Mouse (Mus musculus) heart, adult 8-10 months (tissue): Measurements from ENCODE around the gene Lingo3. TPM values are rescaled to one million over a fixed set of nuclear protein-coding genes. Genes with fewer than 3 reads are reported as not detected.

Experiments
- DNase-seq: peaks from one replicate; pipeline ENCODE4 v3.0.0; 2022; ENCODE audit warnings: low spot score
- total RNA-seq, 4 experiments: library from RNA; stranded (reverse); gene quantifications; 2 replicates each; pipeline ENCODE4 v1.2.4; 2022

The Lingo3 gene
- total RNA-seq, result 10 to 100 TPM in 3 of 4 experiments, 1 to 10 TPM in 1; 7.8 to 14.0 (median 12.6) TPM

GRCm38 (mm10) chr10:80843931-80844547 lies at the start of gene Lingo3:
Gene Lingo3, minus strand, starts transcription at chr10:80844039.
- DNase-seq, result no peak

GRCm38 (mm10) chr10:80887181-80887580 lies 43.3 kb upstream of the Lingo3 start:
- peak; percentile 76 for DNase-seq

- DNase-seq, result peak; percentile 65
Measured at GRCm38 (mm10) chr10:80881301-80881700, 37.5 kb upstream of the Lingo3 start.

GRCm38 (mm10) chr10:80880901-80881300 lies 37.1 kb upstream of the Lingo3 start:
- no peak for DNase-seq

GRCm38 (mm10) chr10:80880131-80880641 lies 36.3 kb upstream of the Lingo3 start:
- peak; percentile 47 for DNase-seq

GRCm38 (mm10) chr10:80876594-80876993 lies 32.8 kb upstream of the Lingo3 start:
- no peak for DNase-seq

GRCm38 (mm10) chr10:80876028-80876427 lies 32.2 kb upstream of the Lingo3 start:
- DNase-seq, result peak; percentile 50

- no peak for DNase-seq
Measured at GRCm38 (mm10) chr10:80874035-80874434, 30.2 kb upstream of the Lingo3 start.

DNA sequence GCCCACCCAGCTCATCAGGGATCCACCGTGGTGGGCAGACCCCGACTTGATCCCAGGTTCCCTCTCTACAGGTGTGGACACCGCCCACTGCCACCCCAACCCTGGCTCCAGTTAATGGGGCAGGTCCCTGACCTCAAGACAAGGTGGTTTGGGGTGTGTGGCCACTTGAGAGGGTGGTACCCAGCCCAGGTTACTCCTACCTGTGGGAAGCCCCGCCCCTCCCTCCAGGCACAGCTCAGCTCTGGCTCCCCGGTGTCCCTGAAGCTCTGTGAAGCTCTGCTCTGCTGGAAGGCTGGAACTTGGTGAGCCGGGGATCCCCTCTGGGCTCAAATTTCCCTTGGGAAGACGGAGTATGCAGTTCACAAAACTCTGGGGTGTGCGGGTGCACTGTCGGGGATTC lies 27.7 kb upstream of the Lingo3 start, which contains the start of gene Tmprss9:
Gene Tmprss9 (plus strand): TSS at position 268 of the 400 bp plus-strand sequence.
- DNase-seq, result no peak

DNA sequence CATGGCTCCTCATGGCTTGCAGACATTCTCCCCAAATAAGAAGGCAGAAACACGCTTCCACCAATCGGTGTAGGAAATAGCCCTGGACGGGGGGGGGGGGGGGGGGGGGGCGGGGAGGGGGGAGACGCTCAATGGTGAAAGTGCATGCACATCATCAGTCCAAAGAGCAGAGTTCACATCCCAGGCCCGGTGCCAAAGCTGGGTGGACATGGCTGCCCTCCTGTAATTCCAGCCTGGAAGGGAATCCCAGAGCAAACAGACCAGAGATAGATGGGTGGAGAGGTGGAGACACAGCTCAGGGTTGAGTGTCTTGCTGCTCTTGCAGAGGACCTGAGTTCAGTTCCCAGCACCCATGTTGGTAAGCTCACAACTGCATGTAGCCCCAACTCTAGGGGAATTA lies 27.2 kb upstream of the Lingo3 start:
- no peak for DNase-seq

DNA sequence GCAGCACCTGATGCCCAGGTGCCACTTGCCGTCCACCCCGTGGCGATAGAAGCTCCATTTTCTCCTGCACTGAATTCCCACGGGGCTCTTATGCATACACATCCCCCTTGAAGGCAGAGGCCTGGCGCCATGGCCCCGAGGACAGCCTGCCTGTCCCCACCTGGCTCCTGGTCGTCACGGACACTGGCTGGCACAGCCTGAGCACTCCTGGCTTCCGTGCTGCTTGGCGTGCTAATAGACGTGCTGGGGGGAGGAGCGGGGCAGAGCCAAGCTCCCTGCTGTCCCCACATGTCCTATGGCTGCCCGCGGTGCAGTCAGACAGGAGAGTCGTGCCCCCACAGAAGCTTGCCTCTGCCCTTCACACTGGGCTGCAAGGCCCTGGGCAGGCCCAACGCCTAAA lies 20.6 kb upstream of the Lingo3 start:
- no peak for DNase-seq

- no peak for DNase-seq
Measured at GRCm38 (mm10) chr10:80862305-80862704, 18.5 kb upstream of the Lingo3 start.

- no peak for DNase-seq
Measured at GRCm38 (mm10) chr10:80858350-80858935, 14.6 kb upstream of the Lingo3 start.

DNA sequence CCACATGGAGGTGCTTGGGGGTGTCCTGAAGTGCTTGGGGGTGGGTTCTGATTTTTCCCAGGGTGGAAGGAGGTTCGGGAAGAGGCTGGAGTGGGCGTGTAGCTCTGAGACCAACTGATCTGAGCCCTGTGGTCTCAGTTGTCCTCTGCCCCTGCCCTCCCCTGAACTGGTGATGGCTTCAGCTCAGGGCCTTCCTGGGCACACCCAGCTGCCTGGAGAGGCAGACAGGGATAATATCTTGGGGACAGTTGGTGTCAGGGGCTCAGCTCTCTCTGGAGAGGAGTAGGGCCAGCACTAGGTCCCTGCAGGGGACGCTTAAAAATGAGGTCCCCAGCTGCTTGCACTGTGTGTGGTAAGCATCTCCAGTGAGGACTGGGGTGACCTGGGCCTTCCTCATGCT lies 14.0 kb upstream of the Lingo3 start:
- DNase-seq, result no peak

DNA sequence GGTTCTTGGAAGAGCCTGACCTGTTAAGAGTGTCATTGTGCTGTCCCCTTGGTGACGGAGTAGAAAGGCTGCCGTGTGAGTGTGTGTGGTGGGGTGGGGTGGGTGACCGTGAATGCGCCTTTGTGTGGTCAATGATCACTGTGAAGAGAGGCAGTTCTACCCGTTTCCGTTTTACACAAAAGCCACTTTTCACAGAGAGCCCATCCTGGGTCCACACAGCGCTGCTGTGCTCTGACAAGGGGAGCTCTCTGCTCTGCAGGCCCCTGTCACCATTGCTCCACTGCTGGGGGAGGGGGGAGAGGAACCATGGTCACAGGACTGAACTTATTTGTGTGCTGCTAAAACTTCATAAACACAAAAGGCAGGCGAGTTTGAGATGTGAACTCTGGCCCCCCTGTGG lies 13.5 kb upstream of the Lingo3 start:
- no peak for DNase-seq

DNA sequence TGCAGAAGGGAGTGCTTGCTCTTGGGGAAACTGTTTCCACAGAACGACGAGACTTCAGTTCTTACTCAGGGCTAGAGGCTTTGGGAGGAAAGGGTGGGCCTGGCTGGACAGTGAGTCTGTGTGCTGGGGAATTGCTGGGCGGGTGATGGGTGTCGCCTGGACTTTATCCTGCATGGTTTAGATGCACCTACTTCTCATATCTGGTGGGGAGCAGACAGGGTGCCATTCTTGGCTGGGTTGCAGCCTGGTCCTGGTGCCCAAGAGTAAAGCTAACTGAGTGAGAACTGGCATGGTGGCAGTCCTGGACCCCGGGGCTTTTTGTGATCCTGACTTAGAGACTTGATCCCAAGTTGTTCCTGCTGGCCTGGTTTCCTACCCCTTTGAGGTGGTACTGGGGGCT lies 13.1 kb upstream of the Lingo3 start:
- DNase-seq, result no peak

DNA sequence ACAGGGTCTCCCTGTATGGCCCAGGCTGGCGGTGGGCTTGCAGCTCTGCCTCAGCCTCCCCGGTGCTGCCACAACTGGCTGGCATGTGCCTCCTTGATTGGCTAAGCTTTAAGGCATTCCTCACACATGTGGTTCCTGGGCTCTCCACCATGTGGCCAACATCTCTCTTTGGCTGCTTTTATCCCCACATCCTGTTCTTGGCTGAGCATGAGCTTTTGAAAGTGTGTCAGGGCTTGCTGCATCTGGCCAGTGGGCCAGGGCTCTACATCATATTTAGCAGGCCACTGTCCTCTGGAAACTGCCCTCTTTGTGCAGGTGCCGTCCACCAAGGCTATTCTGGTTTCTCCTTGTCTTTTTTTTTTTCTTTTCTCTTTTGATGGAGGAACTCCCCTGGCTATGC lies 12.4 kb upstream of the Lingo3 start:
- DNase-seq, result peak; percentile 28

DNA sequence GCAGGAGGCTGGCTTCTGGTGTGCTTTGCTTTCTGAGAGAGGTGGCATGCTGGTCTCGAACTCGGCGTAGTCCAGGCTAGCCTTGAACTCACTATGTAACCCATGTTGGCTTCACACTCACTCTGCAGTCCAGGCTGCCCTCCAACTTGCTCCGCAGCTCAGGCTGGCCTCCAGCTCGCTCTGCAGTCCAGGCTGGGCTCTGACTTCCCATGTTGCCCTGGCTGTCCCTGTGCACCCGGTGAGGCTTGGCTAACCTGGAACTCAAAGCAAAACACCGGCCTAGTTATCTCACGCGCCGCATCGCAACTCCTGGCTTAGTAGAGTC lies 11.9 kb upstream of the Lingo3 start:
- no peak for DNase-seq

GRCm38 (mm10) chr10:80854913-80855748 lies 11.3 kb upstream of the Lingo3 start, which contains the start of the genes Lsm7 and Sppl2b:
Gene Lsm7, minus strand, starts transcription at chr10:80855209.
Gene Sppl2b, plus strand, starts transcription at chr10:80855275.
- DNase-seq, result peak; percentile 96

- DNase-seq, result no peak
Measured at GRCm38 (mm10) chr10:80848571-80848970, 4.7 kb upstream of the Lingo3 start.

- DNase-seq, result no peak
Measured at GRCm38 (mm10) chr10:80845732-80846131, 1.9 kb upstream of the Lingo3 start.

DNA sequence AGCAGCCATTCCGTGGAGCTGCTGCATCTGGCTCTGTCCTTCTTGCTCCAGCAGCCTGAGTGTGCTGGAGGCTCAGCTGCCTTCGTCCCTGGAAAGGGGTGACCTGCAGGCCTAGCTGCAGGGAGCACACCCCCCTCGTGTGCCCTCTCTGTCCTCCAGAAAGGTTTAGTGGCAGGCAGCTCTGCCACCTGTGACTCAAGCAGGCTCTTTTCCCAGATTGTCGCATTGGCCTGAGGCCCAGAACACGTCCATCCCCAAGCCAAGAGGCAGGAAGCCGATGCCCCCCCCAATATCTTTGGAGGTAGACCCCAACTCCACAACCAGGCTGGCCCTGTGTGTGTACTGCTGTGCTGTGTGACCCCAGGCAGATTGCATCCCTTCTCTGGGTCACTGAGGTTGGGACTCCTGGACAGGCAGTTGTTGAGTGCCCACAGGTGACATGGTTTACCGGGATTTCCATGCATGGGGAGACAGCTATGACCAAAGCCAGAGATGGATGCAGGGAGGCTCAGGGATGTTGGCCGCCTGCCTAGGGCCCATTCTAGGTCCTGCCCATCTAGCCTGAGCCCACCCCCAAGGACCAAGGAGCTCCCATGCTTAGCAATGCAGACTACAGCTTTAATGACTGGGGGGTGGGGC lies 1.3 kb upstream of the Lingo3 start:
- DNase-seq, result no peak
